Mouse (Mus musculus) cerebellum, postnatal 14 days (tissue): Measurements from ENCODE around the gene Sh2b1.
"Not testable (repeated sequence)": the region's sequence is repeated elsewhere in the genome, so short reads cannot be mapped to it uniquely, and the experiment has no call there.

ENCODE experiments used
- DNase-seq, 2 experiments: peaks; one replicate each; pipeline ENCODE4 v3.0.0; 2021; ENCODE audit warnings: mixed read lengths in 2 of 2

Sh2b1 gene

GRCm38 (mm10) chr7:126474993-126475581 is at the start of gene Sh2b1:
Gene Sh2b1, minus strand, starts transcription at chr7:126475424.
- DNase-seq, result peak; percentile 93

DNA sequence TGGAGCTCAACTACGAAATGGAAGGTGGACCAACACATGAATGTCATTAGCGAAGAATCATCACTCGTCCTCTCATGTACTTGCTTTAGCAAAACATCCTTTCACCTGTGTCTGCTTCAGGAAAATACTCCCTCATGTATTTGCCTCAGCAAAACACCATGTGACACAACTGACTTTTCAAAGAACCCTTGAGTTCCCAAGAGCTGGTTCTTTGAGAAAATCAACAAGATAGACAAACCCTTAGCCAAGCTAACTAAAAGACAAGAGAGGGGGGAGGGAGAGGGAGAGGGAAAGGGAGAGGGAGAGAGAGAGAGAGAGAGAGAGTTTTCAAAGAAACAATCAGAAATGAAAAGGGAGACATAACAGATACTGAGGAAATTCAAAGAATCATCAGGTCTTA is 48.1 kb upstream of the Sh2b1 start:
- no peak for DNase-seq

GRCm38 (mm10) chr7:126519513-126519912 is 44.3 kb upstream of the Sh2b1 start:
- DNase-seq, result peak; percentile 25 to 61

GRCm38 (mm10) chr7:126518261-126518941 is 43.2 kb upstream of the Sh2b1 start:
- DNase-seq, result no peak

GRCm38 (mm10) chr7:126511287-126511686 is 36.1 kb upstream of the Sh2b1 start:
- no peak for DNase-seq

DNA sequence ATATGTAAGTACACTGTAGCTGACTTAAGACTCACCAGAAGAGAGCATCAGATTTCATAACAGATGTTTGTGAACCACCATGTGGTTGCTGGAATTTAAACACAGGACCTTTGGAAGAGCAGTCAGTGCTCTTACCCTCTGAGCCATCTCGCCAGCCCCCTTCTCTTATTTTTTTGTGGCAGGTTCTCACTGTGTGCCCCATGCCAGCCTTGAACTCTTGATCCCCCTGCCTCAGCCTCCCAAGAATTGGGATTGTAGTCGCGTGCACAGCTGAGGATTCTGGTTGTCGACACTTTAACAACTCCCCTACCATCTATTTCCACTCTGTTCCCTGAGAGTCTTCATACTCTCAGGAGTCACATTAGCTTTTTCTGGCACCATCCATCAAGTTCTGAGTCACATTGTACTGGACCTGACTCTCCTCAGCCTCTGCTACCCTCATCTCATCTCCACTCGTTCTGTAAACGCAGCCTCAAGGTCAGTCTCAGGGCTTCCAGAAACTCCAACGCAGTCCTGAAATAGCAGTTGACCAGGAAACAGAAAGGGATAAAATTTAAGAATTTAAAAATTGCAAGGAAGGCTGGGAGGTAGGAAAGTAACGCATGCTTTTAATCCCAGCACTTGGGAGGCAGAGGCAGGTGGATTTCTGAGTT is 32.0 kb upstream of the Sh2b1 start:
- DNase-seq, result no peak

GRCm38 (mm10) chr7:126504913-126505312 is 29.7 kb upstream of the Sh2b1 start:
- peak in 1 of 2 experiments; percentile 39 for DNase-seq

- DNase-seq, result peak; percentile 100
These were observed 28.2 kb upstream of the Sh2b1 start, which contains the start of gene Atxn2l for GRCm38 (mm10) chr7:126503273-126503878. Gene Atxn2l, minus strand, starts transcription at chr7:126503437.

DNA sequence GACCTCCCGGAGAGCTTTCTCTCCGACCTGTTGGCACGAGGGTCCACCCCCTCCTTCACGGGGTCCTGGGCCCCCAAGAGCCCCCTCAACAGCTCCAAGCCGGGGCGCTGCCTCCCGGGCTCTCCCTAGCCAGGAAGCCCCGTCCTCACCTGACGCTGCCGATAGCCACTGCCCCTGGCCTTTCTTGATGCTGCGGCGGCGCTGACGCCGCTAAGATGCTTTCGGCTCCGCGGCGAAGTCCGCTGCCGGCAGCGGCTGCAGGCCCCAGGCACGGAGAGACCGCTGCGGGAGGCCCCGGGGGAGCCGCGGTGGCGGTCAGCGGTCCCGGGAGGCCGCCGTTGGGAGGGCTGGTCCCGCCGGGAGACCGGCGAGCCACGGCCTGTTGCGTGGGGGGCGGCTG is 27.5 kb upstream of the Sh2b1 start:
- no peak for DNase-seq

GRCm38 (mm10) chr7:126502023-126502741 is 27.0 kb upstream of the Sh2b1 start:
- peak; percentile 97 for DNase-seq

GRCm38 (mm10) chr7:126501684-126502022 is 26.4 kb upstream of the Sh2b1 start:
- no peak for DNase-seq

GRCm38 (mm10) chr7:126499416-126499815 is 24.2 kb upstream of the Sh2b1 start:
- DNase-seq, result no peak

- no peak for DNase-seq
These were observed 22.7 kb upstream of the Sh2b1 start for GRCm38 (mm10) chr7:126497966-126498365.

- DNase-seq, result no peak
These were observed 21.3 kb upstream of the Sh2b1 start for GRCm38 (mm10) chr7:126496475-126496874.

GRCm38 (mm10) chr7:126494120-126494519 is 18.9 kb upstream of the Sh2b1 start:
- DNase-seq, result no peak

GRCm38 (mm10) chr7:126491973-126492372 is 16.7 kb upstream of the Sh2b1 start:
- peak in 1 of 2 experiments; percentile 41 for DNase-seq

GRCm38 (mm10) chr7:126491005-126491404 is 15.8 kb upstream of the Sh2b1 start:
- DNase-seq, result no peak

DNA sequence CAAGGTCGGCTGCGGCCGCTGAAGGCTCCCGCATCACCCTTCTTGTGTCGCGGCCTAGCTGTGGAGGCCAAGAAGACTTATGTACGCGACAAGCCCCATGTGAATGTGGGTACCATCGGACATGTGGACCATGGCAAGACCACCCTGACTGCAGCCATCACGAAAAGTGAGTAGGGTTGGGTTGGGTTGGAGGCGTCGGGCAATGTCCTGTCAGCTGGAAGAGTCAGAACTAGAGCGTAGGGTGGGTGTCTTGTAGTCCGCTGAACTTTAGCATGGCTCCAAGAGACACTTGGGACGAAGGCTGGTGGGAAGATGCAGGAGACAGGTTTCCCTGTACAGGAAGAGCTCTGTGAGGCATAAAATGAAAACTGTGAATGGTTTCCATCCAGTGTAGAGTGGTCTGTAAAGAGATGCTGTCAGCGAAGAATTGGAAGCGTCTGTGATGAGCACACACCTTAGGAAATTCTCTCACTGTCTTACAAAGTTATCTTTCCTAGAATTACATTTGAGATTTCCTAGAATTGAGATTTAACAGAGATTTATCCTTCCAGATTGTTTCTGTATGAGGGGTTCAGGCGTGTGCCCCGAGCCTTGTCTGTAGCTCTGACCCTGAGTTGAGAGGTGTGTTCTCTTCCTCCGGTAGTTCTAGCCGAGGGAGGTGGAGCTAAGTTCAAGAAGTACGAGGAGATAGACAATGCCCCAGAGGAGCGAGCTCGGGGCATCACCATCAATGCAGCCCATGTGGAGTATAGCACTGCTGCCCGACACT is 12.6 kb upstream of the Sh2b1 start:
- not testable (repeated sequence) for DNase-seq

DNA sequence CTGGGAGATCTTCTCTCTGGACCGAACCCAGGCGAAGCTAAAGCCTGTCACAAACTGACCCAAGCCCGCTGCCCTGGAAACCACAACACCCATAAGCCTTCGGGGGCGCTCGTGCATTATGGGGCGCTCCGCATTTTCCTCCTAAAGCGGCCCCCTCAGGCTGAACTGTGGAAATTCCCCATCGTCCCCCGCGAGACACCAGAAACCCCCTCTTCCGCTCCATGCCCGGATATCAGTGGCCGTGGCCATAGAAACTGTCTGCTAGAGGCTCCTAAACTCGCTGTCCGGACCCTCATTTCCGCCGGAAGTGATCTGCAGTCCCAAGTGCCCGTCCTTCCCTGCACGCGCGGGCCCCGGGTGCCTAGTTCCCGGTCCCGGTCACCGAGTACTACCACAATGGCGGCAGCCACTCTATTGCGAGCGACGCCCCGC is 11.8 kb upstream of the Sh2b1 start, which contains the start of gene Tufm:
Tufm (plus strand) TSS at position 310 of the 432 bp plus-strand sequence.
- DNase-seq, result peak; percentile 95

- DNase-seq, result peak; percentile 79 to 83
These were observed 7.2 kb upstream of the Sh2b1 start for GRCm38 (mm10) chr7:126482392-126482871.

DNA sequence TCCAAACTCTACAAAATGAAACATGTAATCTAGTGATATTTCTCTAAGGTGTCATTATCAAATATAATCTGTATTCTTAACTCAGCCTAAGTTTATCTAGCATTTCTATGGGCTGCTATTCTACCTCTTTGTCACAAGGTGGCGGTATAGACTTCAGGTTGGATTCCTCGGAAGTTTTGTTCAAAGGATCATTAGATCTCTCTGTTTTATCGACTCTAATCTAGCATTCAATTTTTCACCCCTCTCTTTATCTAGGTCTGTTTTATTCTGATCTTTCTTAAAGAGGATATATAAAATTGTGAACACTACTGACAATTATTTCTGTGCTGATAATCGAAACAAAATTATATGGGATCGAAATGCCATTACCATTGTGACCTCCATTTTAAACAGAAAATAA is 6.5 kb upstream of the Sh2b1 start:
- DNase-seq, result no peak

DNA sequence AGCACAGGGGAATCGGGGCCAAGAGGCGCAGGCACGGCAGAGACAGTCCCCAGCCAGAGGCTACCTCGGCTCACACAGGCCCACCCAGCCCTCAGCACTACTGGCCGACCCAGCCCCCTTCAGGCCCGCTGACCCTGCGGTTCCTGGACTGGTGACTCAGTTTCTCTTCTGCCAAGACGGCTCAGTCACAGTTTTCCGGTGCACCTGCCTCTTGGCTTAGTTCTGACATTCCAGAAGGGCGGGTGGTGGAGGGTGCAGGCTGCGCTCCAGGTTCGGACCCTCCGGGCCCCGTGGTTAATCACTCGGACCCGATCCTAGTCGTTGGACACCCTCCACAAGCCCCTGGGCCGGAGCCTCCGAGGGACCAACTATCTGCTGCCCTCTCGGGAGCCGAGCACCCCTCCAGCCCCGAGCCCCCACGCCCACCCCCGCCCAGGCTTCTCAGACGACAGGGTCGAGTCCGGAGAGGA is 703 bp downstream of the Sh2b1 start:
- no peak for DNase-seq
